Mouse (Mus musculus) frontal cortex, adult 2 months (tissue): ENCODE measurements around the gene Slc25a11. TPM values are rescaled to one million over a fixed set of nuclear protein-coding genes. Genes with fewer than 3 reads are reported as not detected.
A peak's percentile ranks its signal among the peaks of the same experiment; 100 is the strongest.

Experiments used
- DNase-seq, 2 experiments: peaks; one replicate each; pipeline ENCODE4 v3.0.0; 2022; ENCODE audit warnings: low spot score in 1 of 2; ENCODE audit errors: extremely low spot score in 1 of 2
- polyA plus RNA-seq: library from polyadenylated mRNA; depleted of rRNA; stranded (reverse); fragments of >200 nt; gene quantifications from 2 replicates; pipeline ENCODE4 v1.2.3, GENCODE M21; 2012

Gene Slc25a11
- polyA plus RNA-seq, 1 experiment = 138 TPM

DNA sequence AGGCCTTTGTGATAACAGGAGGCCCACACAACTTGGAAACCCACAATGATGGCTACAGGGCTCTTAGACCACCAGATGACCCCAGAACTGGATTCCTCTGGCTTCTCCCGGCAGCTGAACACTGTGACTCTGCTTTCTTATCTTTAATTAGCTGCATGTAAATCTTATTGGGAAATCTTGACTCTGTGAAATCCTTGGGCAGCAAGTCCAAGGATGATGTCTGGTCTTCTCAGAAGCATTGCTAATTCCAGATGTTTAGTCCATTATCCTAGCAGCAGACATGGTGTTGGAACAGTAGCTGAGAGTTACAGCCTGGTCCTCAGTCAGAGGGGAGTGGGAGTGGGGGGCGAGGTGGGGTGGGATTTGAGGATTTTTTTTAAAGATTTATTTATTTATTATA, 18.8 kb downstream of the Slc25a11 start:
- no peak for DNase-seq

DNA sequence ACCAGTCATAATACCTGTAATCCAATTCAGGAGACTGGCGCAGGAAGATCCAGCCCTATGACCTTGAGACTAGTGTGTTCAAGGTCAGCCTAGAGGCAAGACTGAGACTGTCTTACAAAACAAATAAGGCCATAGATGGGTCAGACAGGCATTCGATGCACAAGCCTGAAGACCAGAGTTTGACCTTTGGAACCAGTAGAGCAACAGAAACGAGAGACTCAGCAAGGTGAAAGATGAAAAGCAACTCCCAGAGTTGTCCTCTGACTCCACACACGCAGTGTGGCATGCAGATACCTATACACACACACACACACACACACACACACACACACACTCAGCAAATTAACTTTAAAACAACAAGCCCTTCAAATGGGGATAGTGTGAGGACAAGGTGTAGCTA, 20.4 kb downstream of the Slc25a11 start:
- DNase-seq = no peak

DNA sequence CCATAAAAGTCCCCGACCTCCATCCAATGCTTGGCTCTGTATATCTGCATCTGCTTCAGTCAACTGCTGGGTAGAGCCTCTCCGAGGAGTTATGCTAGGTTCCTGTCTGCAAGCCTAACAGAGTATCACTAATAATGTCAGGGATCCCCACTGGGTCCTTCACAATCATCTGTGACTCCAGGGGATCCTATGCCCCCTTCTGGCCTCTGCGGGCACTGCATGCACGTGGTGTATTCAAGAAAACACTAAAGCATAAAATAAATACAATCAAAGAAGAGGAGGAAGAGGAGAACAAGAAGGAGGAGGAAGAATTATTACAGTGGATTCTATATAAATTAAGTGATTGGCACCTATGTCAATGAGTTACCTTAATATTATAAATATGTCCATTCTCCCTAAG, 21.8 kb downstream of the Slc25a11 start:
- peak in 1 of 2 experiments; percentile 48 for DNase-seq

DNA sequence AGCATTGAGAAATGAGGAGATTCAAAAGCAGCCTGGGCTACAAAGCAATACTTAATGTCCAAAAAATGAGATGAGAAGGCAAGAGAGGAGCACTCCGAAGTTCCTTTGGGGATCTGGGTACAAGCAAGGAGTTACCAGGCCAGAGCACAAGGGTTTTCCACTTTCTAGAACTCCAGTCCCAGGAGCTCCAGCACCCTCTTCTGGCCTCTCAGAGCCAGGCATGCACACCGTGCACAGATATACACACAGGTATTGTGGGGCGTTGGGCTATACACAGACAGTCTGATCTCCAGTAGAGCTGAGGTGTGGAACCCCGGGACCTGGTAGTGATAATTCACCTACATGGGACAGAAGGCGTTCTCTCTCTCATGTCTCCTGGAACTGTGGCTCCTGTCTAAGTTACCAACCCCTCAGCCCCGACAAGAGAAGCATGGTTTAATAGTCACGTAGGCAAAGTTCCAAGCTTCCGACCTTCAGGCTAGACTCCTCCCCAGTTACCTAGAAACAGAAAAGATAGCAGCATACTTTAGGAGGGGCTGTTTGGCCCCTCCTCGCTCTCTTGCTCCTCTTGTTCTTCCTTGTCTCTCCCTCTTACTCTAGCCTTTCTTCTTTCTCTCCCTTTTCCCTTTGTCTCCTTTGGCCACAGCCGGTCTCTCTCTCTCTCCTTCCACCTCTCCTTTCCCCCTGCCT, 24.1 kb downstream of the Slc25a11 start:
- DNase-seq = no peak

DNA sequence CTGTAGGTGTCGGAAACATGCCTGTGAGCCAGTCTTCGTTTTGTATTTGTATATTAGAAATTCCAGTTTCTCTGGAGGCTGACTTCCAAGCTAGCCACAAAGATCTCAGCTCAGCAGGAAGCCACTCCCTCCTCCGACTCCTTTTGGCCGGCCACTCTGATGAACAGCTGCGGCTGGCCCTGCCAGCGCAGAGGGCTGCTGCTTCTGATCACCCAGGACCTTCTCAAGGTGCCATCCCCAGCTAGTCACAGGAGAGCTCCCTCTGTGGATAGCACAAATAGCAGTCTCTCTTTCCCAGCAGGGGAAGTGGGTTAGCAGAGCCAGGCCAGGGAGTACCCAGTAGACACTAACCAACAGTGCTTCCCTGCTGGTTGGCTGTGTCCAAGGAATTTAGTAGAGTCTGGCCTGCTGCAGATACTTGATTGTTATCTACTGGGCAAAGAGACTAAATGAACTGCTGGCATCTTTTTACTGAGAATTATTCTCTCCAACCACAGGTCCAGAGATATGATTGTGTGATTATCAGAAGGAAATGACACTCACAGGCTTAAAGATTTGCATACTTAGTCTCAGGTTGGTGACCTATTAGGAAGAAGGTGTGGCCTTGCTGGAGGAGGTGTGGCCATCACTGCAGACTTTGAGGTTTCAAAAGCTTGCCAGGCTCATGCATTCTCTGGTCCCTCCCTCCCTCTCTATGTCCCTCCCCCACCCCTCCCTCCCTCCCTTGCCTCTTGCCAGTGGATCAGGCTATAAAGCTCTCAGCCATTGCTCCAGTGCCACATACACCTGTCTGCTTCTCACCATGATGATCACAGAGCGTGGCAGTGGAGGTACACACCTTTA, 25.1 kb downstream of the Slc25a11 start:
- no peak for DNase-seq

DNA sequence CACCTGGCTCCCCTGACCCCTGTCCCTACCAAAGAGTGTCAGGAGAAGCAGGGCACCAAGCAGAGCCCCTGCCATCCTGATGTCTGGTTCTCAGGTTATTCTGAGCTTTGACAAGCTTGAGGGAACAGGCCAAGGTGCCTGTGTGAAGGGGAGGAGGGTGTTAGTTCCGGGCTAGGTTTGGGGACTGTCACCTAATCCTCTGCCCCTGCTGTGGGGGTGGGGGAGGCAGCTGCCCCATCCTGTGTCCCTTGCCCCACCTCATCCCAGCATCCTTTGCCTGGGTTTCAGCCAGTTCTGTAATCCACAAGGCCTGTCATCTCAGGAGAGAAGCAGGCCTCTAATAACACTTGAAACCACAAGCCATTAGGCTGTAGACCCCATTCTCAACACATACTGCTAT, 28.2 kb downstream of the Slc25a11 start, which contains the start of gene Chrne:
Gene Chrne (minus strand): TSS at position 116 of the 400 bp plus-strand sequence.
- no peak for DNase-seq

DNA sequence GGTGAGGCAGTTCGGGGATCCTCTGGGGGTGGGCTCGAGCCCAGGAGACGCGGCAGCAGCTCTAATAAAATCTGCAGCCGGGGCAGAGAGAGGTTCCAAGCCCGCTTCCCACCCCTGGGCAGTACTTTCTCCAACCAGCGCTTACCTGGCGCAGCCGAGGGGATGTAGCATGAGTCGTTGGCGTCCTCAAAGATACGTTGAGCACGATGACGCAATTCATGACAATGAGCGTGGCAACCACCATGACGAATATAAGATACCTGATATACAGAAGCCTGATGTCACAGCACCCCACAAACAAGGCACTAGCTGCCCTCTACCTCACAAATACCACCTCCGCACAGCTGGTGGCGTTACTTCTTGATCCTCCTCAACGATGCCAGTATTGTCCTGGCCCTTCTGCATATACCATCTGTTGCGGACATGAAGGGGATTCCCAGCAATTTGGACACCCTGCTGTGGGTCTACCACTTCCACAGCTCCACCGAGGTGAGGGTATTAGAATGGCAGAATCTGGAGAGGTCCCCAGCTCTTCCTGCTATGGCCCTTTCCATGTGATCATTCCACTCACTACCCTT, 31.7 kb downstream of the Slc25a11 start, which contains the start of gene 4930544D05Rik:
Gene 4930544D05Rik (plus strand): TSS at position 333 of the 578 bp plus-strand sequence.
- DNase-seq = no peak

DNA sequence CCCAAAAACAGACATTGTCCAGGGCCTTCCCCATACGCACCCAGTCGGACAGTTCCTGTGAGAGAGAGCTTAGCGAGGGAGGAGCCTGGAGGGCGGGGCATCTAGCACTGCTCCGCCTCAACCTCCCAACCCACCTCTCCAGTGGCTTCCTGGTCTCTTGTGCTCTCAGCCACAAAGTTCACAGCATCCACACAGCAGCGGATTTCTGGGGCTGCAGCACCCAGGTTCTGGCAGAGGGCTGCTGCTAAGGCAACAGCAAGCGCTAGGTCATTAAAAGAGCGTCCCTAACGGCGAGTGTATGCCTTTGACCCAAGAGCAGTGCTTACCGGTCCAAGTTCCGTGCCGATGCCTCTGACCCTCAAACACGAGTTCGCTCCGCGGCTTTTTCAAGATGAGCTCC, 32.2 kb downstream of the Slc25a11 start:
- no peak for DNase-seq

DNA sequence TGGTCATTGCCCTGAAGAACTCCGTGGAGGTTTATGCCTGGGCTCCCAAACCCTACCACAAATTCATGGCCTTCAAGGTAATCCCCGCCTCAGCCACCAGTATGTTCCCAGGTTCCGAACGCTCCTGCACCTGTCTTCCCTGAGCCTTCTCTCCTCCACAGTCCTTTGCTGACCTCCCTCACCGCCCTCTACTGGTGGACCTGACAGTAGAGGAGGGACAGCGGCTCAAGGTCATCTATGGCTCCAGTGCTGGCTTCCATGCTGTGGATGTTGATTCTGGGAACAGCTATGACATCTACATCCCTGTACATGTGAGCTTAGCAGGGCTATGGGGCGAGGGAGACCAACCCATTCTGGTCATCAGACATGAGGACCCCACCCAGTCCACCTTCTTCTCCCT, 34.8 kb downstream of the Slc25a11 start:
- DNase-seq = no peak

DNA sequence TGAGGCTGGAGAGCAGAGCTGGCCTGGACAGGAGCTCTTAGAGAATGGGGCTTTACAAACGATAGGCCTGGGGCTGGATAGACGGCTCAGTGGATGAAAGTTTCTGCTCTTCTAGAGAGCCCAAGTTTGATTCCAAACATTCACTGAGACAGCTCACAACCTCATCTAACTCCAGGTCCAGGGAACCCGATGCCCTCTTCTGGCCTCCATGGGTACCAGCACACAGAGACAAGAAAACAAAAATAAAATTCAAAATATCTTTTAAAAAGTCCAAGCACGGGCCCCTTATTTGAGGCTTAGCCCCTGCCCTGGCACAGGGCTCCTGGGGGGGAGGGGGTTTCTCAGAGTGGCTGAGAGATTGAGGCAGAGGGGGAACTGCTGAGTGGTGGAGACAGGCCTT, 36.5 kb downstream of the Slc25a11 start:
- DNase-seq = no peak

DNA sequence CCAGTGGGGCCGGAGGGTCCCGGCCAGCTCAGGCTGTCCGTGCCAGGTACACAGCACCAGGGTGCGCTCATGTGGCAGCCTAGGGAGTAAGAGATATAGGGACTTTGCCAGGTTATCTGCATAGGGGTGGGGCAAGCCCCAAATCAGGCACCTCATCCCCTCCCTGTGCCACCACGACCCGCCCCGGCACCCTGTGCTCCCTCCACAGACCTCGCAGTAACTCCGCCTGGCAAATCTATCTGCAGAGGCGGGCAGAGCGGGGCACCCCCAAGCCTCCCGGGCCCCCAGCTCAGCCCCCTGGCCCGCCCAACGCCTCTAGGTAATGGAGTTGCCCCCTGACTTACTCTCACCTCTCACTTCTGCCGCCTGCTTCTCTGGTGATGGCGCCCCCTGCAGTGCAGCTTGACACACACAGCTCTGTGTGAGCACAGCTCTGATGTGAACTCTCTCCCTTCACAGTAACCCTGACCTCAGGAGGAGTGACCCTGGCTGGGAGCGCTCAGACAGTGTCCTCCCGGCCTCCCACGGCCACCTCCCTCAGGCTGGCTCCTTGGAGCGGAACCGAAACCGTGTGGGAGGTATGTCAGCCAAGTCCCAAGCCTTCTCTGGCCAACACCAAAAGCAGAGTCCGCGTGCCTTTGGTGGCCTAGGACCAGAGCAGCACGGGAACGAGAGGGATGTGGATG, 38.8 kb downstream of the Slc25a11 start:
- DNase-seq = no peak

DNA sequence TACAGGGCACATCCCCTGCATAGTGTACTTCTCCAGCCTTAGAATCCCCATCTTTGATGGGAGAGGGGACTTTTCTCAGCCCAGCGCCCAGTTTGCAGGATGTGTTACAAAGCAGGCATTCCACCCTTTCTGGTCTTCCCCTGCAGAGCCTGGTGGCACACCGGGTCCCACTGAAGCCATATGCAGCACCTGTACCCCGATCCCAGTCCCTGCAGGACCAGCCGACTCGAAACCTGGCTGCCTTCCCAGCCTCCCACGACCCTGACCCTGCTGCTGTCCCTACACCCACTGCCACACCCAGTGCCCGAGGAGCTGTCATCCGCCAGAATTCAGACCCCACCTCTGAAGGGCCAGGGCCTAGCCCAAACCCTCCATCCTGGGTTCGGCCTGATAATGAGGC, 39.7 kb downstream of the Slc25a11 start:
- no peak for DNase-seq

DNA sequence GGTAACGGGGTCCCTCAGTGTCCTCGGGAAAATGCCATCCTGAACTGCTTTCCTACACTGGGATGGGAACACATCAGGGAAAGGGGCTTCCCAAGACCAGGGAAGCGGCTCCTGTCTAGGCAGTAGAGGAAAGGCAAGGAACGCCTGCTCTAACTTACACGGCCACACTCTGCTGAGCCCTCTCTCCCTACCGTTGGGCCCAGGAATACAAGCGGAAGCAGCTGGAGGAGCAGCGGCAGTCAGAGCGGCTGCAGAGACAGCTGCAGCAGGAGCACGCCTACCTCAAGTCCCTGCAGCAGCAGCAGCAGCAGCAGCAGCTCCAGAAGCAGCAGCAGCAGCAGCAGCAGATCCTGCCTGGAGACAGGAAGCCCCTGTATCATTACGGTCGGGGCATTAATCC, 40.6 kb downstream of the Slc25a11 start:
- no peak for DNase-seq

DNA sequence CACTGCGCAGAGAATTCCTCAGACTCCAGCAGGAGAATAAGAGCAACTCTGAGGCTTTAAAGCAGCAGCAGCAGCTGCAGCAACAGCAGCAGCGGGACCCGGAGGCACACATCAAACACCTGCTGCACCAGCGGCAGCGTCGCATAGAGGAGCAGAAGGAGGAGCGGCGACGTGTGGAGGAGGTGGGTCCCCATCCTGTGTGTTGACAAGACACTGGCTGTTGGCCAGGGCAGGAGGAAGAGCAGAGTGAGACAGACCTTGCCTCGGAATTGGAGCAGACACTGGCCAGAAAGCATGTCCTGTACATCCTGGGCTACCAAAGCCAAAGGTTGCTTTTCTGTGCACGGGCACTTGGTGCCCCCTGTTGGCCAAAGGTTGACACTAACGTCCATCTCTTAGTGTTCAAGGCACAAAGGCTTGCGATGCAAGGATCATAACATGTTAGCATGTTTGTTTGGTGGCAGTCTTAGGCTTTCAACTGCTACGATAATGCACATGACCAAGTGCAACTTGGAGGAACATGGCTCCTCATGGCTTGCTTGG, 42.2 kb downstream of the Slc25a11 start:
- peak; percentile 58 to 84 for DNase-seq

DNA sequence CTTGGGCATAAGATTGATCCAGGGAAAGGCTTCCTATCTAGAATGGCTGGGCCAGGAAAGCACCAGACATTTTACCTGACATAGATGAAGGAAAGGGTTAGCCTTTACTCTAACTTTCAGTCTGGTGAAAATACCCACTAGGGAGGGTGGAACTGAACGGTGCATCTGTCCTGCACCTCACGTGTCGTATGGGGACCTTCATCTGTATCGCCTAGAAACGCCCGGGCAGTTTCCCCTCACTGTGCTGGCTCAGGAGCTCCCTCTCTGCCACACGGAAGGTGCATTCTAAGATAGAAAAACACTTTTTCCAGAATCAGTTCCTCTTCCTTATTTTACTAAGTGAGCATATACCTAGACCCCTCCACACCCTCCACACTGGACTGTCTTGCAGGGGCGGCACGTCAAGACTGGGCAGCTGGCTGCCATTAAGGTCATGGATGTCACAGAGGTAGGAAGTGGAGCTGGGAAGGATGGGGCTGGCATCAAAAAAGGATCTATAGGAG, 48.8 kb downstream of the Slc25a11 start:
- DNase-seq = no peak

DNA sequence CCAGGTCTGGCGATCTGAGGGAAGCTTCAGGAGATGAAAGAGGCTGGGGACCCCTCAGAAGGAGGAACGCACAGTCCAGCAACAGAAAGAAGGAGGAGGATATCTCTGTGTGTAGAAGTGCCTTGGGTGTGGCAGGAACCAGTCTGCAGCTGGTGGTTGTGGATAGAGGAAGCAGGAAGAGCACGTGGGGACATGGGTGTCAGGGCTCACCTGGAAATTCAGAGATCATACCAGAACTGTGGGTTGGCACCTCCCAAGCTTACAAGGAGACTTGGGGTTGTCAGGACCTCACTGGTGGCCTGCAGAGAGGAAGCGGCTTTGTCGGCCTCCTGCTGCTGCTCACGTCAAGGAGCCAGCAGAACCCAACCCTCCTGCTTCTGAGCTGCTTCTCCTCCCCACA, 50.0 kb downstream of the Slc25a11 start:
- no peak for DNase-seq

DNA sequence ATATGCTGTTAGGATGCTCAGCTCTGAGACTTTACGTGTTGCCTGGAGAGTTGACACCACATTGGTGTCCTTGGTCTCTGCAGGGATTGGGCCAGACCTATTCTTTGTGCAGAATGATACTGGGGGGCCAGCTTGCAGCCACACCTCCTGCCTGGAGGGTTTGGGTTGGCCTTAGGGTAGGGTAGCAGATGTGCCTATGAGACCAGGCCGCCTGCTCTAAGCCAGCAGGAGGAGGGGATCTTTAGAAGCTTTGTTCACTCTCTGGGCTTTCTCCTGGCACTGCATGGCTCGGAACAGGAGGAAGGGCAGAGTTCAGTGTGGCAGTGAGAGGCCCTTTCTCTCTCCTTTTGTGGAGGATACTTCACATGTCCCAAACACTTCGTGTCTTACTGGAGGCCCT, 51.2 kb downstream of the Slc25a11 start:
- DNase-seq = no peak

DNA sequence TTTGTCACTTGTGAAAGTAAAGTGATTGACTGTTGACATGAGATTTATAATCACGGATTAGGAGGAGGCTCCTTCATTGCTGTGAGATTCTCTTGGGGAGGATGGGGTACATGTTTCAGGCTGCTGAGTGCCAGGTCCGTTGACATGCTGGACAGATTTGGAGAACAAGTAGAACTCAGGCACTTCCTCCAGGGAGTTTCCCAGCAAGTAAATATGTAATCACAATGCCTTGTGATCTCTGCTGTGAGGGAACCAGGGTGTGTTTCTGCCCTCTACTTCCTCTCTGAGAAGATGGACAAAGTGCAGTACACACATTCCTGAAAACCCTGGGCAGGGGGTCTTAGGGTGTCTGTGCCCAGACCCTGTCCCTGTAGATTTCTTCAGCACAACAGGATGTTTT, 51.6 kb downstream of the Slc25a11 start:
- DNase-seq = no peak

DNA sequence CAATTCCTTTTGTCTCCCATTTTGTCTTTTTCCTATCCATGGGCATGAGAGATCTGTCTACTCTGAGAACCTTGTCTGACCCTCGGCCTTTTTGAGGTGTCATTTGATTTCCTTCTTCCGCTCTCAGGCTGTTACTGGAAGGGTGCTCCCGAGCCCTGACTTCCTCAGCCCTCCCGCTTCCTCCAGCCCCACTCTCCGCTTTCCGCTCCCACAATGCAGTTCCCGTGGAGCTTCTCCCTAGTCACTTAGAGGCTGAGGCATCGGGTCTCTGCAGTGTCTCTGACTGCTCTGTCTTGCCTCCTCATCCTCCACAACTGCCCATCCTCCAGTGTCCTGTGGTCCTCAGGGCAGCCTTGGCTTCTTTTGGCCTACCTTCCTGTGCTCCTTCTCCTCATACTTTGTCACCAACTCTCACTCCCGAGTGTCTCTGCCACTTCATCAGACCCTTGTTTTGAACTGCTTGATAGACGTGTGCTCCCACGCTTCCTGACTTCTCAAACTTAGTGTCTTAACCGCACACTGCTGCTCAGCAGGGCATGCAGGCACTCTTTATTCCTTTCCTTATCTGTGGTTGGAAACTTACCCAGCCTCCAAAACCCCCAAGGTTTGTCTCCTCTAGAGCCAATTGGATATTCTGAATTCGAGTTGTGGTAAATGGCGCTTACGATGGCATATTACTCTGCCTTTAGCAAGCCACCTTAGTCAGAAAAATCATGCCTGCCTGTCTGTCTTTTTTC, 52.9 kb downstream of the Slc25a11 start:
- DNase-seq = no peak
